Mouse (Mus musculus): ENCODE measurements around the gene E130114P18Rik.

- TF ChIP-seq POLR2A (IDR thresholded peaks at IDR 0.05; ENCODE audit: borderline replicate concordance, extremely low read depth, insufficient read depth, insufficient read length, poor library complexity, severe bottlenecking) = no peak
- TF ChIP-seq CTCF (IDR thresholded peaks at IDR 0.05; ENCODE audit: borderline replicate concordance, extremely low read depth, insufficient read depth, insufficient read length) = no peak
Observed at GRCm38 (mm10) chr4:97606524-97606923, 171.4 kb downstream of the E130114P18Rik start.
